Mouse (Mus musculus) heart, postnatal 14 days (tissue): ENCODE measurements around the gene Nradd. TPM values are rescaled to one million over a fixed set of nuclear protein-coding genes. Genes with fewer than 3 reads are reported as not detected.

ENCODE experiments used
- DNase-seq, 2 experiments: peaks; one replicate each; pipeline ENCODE4 v3.0.0; 2021 to 2022
- intact Hi-C: fragments of 180-260 bp; cut with DNase I; formaldehyde crosslinking; loops from one replicate; pipeline ENCODE4 v1.15.1; 2025
- microRNA-seq, 2 experiments: library from miRNA; unstranded; fragments of <30 nt; microRNA quantifications; one replicate each; pipeline ENCODE4 v1.2.0; 2021 to 2022
- total RNA-seq, 2 experiments: library from RNA; stranded (reverse); gene quantifications; 2 replicates each; pipeline ENCODE4 v1.2.3; 2021

The Nradd gene
- total RNA-seq, 2 experiments from 2014 or later = 1.1 to 1.2 TPM

DNA sequence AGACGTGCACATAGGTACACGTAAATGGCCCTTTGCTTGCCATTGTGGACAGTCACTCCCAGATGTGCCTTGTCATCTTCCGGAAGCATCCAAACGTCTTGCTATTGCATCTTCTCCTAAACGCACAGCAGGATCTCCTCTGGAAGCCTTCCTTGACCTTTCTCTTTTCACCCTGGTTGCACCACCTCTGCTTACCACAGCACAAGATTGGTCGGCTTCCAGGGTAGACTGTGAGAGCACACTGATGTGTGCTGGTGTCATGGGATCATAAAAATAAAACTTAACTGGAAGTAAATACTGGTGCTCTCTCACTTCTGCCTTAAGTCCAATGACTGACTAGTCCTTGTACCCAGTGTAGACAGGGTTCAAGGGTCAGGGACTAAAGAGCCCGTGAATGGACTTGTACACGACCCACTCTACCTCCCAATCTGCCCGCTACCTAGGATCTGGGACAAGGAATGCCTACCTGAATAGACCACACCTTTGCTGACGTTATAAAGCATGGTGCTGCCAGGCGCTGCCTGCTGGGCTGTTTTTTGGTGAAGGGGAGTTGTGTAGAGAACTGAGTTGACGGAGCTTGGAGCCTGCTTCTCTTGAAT lies 1.5 kb downstream of the Nradd start:
- intact Hi-C loops = no loop called here

DNA sequence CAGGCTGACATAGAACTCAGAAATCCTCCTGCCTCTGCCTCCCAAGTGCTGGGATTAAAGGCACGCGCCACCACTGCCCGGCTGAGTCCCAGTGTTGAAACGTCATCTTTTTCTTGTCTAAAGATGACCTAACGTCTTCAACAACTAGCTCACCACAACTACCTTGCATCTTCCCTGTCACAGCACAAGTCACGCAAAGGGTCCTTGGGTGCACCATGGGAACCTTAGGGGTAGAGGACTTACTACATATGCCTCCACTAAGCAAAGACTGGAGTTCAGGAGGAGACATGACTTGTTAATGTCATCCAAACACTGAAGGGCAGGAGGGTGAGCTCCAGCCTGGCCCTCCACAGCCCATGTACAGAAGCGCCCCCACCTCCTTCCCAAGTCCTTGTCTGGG lies 3.6 kb downstream of the Nradd start:
- intact Hi-C loops = no loop called here
- no peak for DNase-seq

More for the DNA sequence above, 1.5 kb downstream of the Nradd start:
- no peak for DNase-seq

DNA sequence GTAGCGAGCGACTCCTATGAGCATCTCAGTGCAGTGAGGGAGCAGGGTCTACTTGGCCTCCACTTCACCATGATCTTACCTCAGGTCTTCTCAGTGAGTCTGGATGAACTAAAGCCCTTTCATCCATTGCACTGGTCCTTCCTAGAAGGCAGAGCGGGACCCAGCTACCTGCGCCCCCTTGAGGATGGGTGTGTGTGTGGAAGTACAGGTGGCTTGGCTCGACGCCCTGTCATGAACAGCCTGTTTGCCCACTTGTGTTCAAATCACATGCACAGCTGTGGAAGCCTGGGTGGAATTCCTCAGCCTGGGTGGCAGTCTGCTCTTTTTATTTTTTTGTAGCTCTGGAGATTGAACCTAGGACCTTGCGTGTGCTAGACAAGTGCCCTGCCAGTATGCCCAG lies 4.1 kb downstream of the Nradd start:
- DNase-seq = no peak
- intact Hi-C loops = no loop called here

DNA sequence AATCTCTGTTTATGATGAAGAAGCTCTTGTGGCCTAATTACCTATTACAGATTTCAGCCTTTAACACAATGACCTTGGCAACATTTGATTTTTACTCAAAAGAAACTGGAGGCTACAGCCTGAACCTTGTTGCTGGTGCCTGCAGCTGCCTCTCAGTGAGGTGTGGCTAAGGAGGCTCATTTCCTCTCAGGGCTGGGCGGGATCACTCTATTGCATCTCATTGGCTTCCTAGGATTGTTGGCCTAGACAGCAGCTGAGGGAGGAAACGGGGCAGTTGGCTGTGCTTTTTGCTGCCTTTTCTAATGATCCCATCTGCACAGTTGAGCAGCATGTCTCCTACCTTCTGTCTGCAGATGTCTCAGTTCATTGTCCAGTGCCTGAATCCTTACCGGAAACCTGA lies 7.2 kb downstream of the Nradd start:
- peak in 1 of 2 experiments; percentile 33 for DNase-seq
- intact Hi-C loops = no loop called here

DNA sequence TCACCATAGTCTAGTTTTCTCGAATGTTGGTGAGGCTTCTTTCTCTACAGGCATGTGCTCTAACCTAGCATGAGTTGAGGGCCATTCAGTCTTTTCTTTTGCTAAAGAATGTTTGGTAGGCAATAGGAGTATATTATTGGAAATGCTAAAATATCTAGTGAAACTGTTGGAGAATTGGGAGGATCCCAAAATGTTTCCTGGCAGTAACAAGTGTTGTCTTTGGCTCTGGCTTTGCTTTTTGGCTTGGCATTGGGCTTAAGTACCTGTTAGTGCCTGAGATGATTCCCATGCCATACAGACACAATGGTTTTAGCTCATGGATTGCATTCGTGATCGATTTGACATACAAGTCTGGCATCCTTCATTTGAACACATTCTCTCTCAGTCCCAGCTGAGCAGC lies 12.8 kb downstream of the Nradd start:
- no peak for DNase-seq
- intact Hi-C loops = no loop called here

DNA sequence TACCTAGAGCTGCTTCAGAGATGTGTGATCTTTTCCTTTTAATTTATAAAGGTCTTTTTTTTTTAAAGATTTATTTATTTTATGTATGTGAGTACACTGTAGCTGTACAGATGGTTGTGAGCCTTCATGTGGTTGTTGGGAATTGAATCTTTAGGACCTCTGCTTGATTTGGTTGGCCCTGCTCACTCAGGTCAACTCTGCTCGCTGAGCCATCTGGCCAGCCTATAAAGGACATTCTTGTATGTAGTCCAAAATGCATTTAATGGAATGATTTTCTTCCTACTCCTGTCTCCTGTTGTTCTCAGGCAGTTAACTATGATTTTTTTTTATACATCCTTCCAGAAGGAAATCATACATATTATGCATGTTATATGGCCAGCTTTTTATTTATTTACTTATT lies 40.7 kb downstream of the Nradd start:
- intact Hi-C loops = no loop called here
- no peak for DNase-seq

DNA sequence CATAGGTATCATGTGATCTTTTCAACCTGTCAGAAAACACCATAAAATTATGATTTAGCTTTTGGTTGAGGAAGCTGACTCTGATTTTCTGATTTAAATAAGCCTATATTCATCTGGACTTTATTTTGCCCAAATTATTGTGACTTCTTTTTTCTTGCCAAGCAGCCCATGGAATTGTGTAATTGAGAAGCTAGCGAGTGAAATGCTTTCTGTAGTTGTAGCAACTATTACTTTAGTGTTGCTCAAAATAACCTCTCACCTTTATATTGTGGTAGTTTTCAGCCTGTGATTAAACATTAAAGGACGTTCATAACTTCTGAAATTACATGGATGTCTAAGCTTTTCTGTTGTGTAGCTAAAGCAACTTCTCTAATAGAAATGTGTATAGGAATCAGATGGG lies 42.1 kb downstream of the Nradd start:
- intact Hi-C loops = no loop called here
- no peak for DNase-seq

Small RNA genes within 50 kb of the gene (microRNA-seq; reads per million reads assigned to microRNA genes)
- 0 to 0.24 reads per million in 2 experiments for gene Mir8107

Other genes with a start within 250 kb of the Nradd start
- gene Ptpn23, start 216.2 kb downstream of the Nradd start, total RNA-seq = 10 to 100 TPM; 15.4 to 17.6 TPM
- gene Ngp, start 204.7 kb downstream of the Nradd start, total RNA-seq = 1 to 10 TPM in 1 of 2 experiments, under 1 TPM in 1; 0.69 to 1.5 TPM
- 10 to 100 TPM; 13.3 to 13.4 TPM for gene Klhl18, start 147.8 kb downstream of the Nradd start, total RNA-seq
- gene Kif9, start 147.5 kb downstream of the Nradd start, total RNA-seq = under 1 TPM; 0.24 to 0.31 TPM
- 10 to 100 TPM; 51.3 to 54.2 TPM for gene Setd2, start 91.9 kb downstream of the Nradd start, total RNA-seq
- gene Nbeal2, start 29.7 kb upstream of the Nradd start, total RNA-seq = 10 to 100 TPM; 10.4 to 12.0 TPM
- gene Ccdc12, start 32.1 kb upstream of the Nradd start, total RNA-seq = 10 to 100 TPM; 65.4 to 68.1 TPM
- over 10,000 TPM; 11,266 to 12,112 TPM for gene Myl3, start 117.4 kb upstream of the Nradd start, total RNA-seq
- gene Pth1r, start 122.7 kb upstream of the Nradd start, total RNA-seq = 1 to 10 TPM; 9.1 TPM
- gene Prss42, start 173.7 kb upstream of the Nradd start, total RNA-seq = not detected
- not detected for gene Prss44, start 189.5 kb upstream of the Nradd start, total RNA-seq
- not detected for gene Prss43, start 202.2 kb upstream of the Nradd start, total RNA-seq
- gene Prss45, start 210.1 kb upstream of the Nradd start, total RNA-seq = not detected
- gene Prss46, start 220.1 kb upstream of the Nradd start, total RNA-seq = not detected
- gene Prss50, start 233.5 kb upstream of the Nradd start, total RNA-seq = not detected